Mouse (Mus musculus): ENCODE measurements at regions not wholly inside any gene's neighbourhood (a gene's known extent, or its start where the extent isn't known, plus 50 kb on each side); places are given as distances from the start of the nearest gene placed in this dataset.

DNA sequence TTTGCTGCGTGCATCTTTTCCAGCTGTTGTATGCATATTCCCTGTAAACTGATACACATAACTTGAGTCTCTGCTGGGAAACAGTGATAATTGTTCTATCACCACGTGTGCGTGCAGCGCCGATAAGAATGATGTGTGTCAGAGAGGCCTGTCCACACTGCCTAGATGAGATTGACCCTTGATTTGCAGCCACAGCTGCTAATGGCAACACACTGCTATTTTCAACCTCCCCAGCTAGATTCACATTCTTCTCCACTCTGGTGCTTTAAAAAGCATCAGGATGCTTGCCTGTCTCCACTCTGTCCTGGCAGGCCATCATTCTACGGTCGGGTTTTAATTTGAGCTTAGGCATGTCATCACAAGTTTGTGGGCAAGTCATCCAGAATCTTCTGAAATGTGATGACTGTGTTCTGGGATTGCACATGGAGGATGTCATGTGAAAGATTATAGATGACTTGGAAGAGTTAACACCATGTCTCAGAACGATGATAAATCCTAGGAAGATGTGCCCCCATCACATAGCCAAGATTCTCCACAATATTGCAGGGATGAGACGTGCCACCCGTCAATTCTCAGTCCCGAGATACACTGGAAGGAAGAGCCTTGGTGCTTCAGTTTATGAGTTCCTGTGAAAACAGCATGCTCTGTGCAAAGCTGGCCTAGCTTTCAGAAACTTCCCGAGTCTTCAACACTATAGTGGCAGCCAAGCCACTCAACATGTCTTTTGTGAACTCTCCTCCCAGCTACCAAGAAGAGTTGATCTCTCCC is 123.6 kb upstream of the Nrip1 start:
- TF ChIP-seq CTCF (IDR thresholded peaks at IDR 0.05; ENCODE audit: extremely low read depth, insufficient read depth, insufficient read length, insufficient replicate concordance) (no peak), POLR2A (IDR thresholded peaks at IDR 0.05; ENCODE audit: low read depth, low read length) (no peak)
